Mouse (Mus musculus) midbrain, embryonic 12.5 days (tissue): ENCODE measurements around the gene Nphs2. TPM values are rescaled to one million over a fixed set of nuclear protein-coding genes. Genes with fewer than 3 reads are reported as not detected.
"Not testable (repeated sequence)": the region's sequence is repeated elsewhere in the genome, so short reads cannot be mapped to it uniquely, and the experiment has no call there.

ENCODE experiments used
- ATAC-seq: fragments of 200-750 bp; cut with Nextera tagmentation; 2 replicates; pipeline ENCODE4 v1.8.0; 2017; ENCODE audit warnings: low read depth, moderate TSS enrichment, moderate library complexity; ENCODE audit not compliant: low FRiP score
- H3K27ac ChIP-seq: fragments of 300-500 bp; sonication (generic); replicated peaks from 2 replicates; pipeline ENCODE4 v1.5.1; 2016; ENCODE audit warnings: mild to moderate bottlenecking
- H3K27me3 ChIP-seq: fragments of 300-500 bp; sonication (generic); 2 replicates; pipeline ENCODE4 v1.6.1; 2016; ENCODE audit warnings: mild to moderate bottlenecking
- H3K36me3 ChIP-seq: fragments of 300-500 bp; sonication (generic); 2 replicates; pipeline ENCODE4 v1.6.1; 2016
- H3K4me1 ChIP-seq: fragments of 300-500 bp; sonication (generic); 2 replicates; pipeline ENCODE4 v1.6.1; 2016
- H3K4me2 ChIP-seq: fragments of 300-500 bp; sonication (generic); replicated peaks from 2 replicates; pipeline ENCODE4 v1.6.1; 2016; ENCODE audit warnings: mild to moderate bottlenecking, moderate library complexity
- H3K4me3 ChIP-seq: fragments of 300-500 bp; sonication (generic); 2 replicates; pipeline ENCODE4 v1.5.1; 2016; ENCODE audit warnings: mild to moderate bottlenecking
- H3K9ac ChIP-seq: fragments of 300-500 bp; sonication (generic); replicated peaks from 2 replicates; pipeline ENCODE4 v1.6.1; 2016; ENCODE audit warnings: mild to moderate bottlenecking, moderate library complexity
- H3K9me3 ChIP-seq: fragments of 300-500 bp; sonication (generic); 2 replicates; pipeline ENCODE4 v1.6.1; 2016; ENCODE audit warnings: mild to moderate bottlenecking
- WGBS: fragments of 180-500 bp; shearing (Covaris S2); methylation state at CpG from one replicate; pipeline ENCODE4 v1.1.7; 2016; 5-methylcytosine and 5-hydroxymethylcytosine counted together
- polyA plus RNA-seq: library from polyadenylated mRNA; unstranded; fragments of >200 nt; fragmentation: Nextera tagmentation; extraction: Ambion mirVana; gene quantifications from 2 replicates; pipeline ENCODE4 v1.2.1, GENCODE M21; 2016

Nphs2 gene
- polyA plus RNA-seq, 1 experiment from 2014 or later, result 0.40 TPM

DNA sequence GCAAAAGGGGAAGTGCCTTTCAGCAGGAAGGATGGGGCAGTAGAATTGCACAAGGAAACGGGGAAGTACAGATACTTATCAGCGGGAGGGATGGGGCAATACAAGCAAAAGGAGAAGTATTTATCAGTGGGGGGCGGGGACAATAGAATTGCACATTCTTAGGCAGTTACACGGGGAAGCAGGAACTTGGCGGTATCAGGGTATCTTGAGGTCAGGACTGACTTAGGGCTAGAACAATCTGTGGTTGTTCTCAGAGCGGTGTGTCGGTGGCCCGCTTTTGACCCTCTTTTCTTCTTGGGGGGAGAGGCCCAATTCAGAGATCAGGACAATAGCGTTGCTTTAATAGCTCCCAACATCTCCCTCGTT, 21.3 kb upstream of the Nphs2 start:
- not testable (repeated sequence) for H3K4me2 ChIP-seq, H3K4me1 ChIP-seq, H3K27ac ChIP-seq, H3K9ac ChIP-seq, H3K4me3 ChIP-seq, H3K27me3 ChIP-seq, ATAC-seq, H3K9me3 ChIP-seq, H3K36me3 ChIP-seq
- WGBS, result 82% methylated on average over 10 of the region's 10 CpGs

DNA sequence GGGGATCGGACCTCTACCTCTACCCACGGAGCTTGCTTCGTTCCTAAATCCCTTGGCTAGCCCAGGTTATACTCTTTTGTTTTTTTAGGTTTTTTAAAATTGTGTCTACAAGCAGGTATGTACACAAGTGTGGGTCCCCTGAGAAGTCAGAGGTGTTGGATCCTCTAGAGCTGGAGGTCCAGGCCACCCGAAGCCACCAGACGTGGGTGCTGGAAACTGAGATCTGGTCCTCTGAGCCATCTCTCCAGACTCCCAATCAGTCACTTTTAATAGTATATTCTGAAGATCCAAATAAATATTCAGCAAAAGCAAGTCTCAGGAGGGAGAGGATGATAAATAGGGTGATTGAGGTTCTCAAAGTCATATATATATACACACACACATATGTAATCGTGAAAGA, 20.5 kb upstream of the Nphs2 start:
- Histone ChIP-seq H3K9me3 (no peaks in the 10 kb centered on the region), H3K27me3 (no peaks in the 10 kb centered on the region), H3K4me2 (no peak overlapping the region), H3K9ac (no peak overlapping the region), H3K4me1 (no peaks in the 10 kb centered on the region), H3K4me3 (no peak overlapping the region), H3K36me3 (no peaks in the 10 kb centered on the region), H3K27ac (no peak overlapping the region)
- ATAC-seq, result no peak
- 94% methylated on average over 6 of the region's 6 CpGs for WGBS

DNA sequence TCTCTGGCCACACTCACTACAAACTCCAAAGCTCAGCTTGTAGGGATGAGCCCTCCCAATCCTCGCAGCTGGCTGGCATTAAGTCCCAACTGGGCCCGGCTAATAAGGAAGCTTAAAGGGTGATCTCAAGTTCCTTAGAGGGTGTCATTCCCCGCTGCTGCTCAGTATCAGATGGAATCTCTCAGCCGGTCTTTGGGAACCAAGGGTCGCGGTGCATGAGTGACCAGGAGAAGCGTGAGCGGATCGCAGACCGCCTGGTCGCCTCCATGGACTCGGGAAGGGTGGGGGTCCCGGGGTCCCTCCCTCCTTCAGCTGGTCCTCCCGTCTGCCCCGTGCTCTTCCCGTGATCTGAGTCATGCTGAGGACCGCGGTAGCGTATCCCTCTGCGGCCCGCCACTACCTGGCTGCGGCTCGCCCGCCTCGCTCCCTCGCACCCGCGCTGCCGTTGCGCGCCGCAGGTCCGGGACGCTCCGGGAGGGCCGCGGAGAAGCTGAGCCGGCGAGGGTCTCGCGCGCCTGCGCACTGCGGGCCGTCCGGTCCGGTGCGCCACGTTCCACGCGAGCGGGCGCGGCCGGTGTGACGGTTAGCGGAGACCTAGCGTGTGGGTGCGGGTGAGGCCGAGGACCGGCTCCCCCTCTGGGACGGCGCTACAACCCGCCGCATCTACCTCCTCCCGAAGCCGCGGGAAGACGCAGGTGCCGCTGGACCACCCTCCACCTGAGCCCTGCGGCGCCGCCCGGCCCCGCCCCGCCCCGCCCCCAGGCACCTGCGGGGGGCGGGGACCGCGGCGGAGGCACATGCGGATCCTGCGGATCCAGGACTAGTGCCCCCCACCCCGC, 7.4 kb upstream of the Nphs2 start, which contains the start of gene Tdrd5:
TSS of gene Tdrd5 (minus strand) at position 754 of the 839 bp plus-strand sequence.
- Histone ChIP-seq H3K4me2 (peak within 1 kb of the TSS; percentile 99), H3K9me3 (no peaks in the 10 kb centered on the region), H3K9ac (peak within 1 kb of the TSS; percentile 62), H3K36me3 (no peaks in the 10 kb centered on the region), H3K27ac (no peak within 1 kb of the TSS), H3K4me1 (peaks cover 8% of the 10 kb centered on the region; the same call in 1 of the 2 replicates), H3K4me3 (peak within 1 kb of the TSS; percentile 73), H3K27me3 (peaks cover 63% of the 10 kb centered on the region)
- WGBS, result under 1% methylated on average over 49 of the region's 85 CpGs
- ATAC-seq, result peak; percentile 75

DNA sequence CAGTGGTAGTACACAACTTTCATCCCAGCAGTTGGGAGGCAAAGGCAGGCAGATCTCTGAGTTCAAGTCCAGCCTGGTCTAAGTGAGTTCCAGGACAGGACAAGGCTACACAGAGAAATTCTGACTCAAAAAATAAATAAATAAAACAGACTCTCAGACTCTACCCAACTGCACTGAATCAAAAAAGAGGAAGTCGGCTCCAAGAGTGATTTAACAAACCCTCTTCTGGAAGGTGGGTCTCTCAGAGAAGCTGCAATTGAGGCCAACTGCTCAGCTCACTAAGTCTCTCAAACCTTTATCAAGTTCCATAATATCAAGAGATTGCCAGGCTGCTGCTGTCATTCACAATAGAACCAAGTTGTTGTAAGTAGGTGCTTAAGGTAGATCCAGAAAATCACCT, 1.9 kb upstream of the Nphs2 start:
- Histone ChIP-seq H3K9ac (no peak overlapping the region), H3K4me1 (peaks cover 7% of the 10 kb centered on the region), H3K4me2 (no peak overlapping the region), H3K36me3 (no peaks in the 10 kb centered on the region), H3K4me3 (no peak overlapping the region), H3K27me3 (peaks cover 66% of the 10 kb centered on the region), H3K27ac (no peak overlapping the region), H3K9me3 (no peaks in the 10 kb centered on the region)
- 70% methylated on average over 1 of the region's 1 CpGs for WGBS
- ATAC-seq, result no peak

DNA sequence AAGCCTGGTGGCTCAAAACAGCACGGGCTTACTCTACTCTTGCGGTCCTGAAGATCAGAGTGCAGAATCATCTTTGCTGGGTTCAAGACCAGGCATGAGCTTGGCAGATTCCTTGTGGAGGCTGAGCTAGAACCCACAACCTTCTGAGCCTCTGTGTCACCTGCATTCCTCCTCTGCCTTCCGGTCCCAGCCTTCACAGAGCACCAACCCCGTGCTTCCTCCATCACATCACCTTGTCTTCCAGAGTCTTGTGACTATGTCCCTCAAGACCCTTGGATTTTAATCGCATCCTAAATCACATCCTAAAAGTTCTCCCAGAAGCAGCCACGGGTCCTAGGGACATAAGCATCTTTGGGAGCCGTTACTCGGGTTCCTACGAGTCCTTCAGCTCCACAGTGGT, 12.6 kb downstream of the Nphs2 start:
- no peak overlapping the region for H3K4me3 ChIP-seq
- H3K4me2 ChIP-seq, result no peak overlapping the region
- H3K27me3 ChIP-seq, result no peaks in the 10 kb centered on the region
- H3K4me1 ChIP-seq, result no peaks in the 10 kb centered on the region
- no peaks in the 10 kb centered on the region for H3K9me3 ChIP-seq
- WGBS, result 90% methylated on average over 9 of the region's 9 CpGs
- no peak overlapping the region for H3K9ac ChIP-seq
- no peak overlapping the region for H3K27ac ChIP-seq
- no peaks in the 10 kb centered on the region for H3K36me3 ChIP-seq
- no peak for ATAC-seq

DNA sequence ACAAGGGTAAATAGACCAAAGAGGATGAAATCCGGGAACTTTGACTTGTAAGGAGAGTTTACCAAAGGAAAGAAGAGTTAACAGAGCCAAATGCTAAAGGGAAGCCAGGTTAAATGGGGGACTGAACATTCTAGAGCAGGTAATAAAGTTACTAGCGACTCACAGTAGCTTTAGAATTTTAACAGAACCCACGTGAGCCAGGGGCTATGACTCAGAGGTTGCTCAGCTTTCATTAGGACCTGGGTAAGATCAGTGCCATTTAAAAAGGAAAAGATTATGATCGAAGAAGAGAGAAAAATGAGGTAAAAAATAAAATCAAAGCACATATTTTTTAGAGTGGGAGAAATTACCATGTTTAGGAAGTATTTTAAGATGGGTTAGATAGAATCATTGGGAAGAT, 30.3 kb downstream of the Nphs2 start:
- H3K36me3 ChIP-seq, result no peaks in the 10 kb centered on the region
- ATAC-seq, result no peak
- H3K9me3 ChIP-seq, result no peaks in the 10 kb centered on the region
- no peak overlapping the region for H3K4me3 ChIP-seq
- no peak overlapping the region for H3K9ac ChIP-seq
- no peaks in the 10 kb centered on the region for H3K27me3 ChIP-seq
- no peak overlapping the region for H3K27ac ChIP-seq
- H3K4me1 ChIP-seq, result no peaks in the 10 kb centered on the region
- no peak overlapping the region for H3K4me2 ChIP-seq
- WGBS, result 84% methylated on average over 4 of the region's 4 CpGs

DNA sequence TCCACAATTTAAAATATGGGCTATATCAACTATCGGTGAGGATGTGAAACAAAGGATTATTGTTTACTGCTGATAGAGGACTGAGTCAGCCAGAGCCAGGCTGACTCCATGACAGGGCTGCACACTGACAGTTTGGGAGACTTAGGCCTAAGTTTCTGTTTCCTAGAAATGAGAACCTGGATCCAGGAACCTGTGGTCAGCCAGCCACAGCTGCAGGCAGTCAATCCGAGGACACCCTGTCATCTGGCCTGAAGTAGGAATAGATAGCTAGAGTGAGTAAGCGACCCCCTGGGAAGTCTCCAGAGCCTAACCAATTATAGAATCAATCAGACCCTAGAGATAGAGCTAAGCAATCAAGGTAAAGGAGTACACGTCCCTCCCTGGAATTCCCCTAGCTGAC, 33.9 kb downstream of the Nphs2 start:
- H3K9me3 ChIP-seq, result no peaks in the 10 kb centered on the region
- 82% methylated on average over 4 of the region's 4 CpGs for WGBS
- H3K4me2 ChIP-seq, result no peak overlapping the region
- no peak for ATAC-seq
- no peak overlapping the region for H3K9ac ChIP-seq
- no peaks in the 10 kb centered on the region for H3K27me3 ChIP-seq
- no peaks in the 10 kb centered on the region for H3K4me1 ChIP-seq
- no peak overlapping the region for H3K4me3 ChIP-seq
- no peak overlapping the region for H3K27ac ChIP-seq
- H3K36me3 ChIP-seq, result no peaks in the 10 kb centered on the region

DNA sequence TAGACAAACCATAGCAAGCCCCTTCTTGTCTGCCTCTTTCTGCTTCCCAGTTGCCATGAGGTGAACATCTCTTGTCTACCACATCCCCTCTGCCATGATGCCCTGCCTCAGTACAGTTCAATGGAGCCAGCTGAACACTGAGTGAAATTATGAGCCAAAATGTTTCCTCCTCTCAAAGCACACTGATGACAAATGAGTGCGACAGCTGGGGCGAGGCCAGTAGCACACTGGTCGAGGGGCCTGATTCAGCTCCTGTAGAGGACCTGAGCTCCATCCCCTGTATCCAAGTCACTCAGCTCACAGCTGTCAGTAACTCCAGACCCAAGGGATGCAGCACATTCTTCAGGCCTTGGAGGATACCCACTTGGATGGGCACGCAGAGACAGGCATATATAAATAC, 35.1 kb downstream of the Nphs2 start:
- WGBS, result 93% methylated on average over 4 of the region's 4 CpGs
- H3K27me3 ChIP-seq, result no peaks in the 10 kb centered on the region

DNA sequence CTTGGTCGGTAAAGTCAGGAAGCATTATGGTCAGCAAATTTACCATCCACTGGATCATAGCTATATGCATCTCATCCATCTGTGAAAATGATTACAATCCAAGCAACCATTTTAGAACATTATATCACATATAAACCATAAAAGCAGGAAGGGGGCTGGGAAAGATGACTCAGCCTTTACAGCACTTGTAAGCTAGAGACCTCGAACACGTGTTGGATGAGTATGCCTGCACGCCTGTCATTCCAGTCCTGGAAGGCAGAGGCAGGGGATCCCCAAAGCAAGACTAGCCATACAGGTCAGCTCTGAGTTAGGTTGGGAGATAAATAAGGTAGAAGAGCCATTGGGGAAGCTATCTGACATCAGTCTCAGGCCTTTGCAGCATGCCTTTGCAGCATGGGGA, 38.5 kb downstream of the Nphs2 start:
- no peaks in the 10 kb centered on the region for H3K27me3 ChIP-seq
- H3K4me1 ChIP-seq, result no peaks in the 10 kb centered on the region
- H3K4me3 ChIP-seq, result no peak overlapping the region
- WGBS, result 81% methylated on average over 4 of the region's 4 CpGs
- ATAC-seq, result no peak
- H3K4me2 ChIP-seq, result no peak overlapping the region
- no peak overlapping the region for H3K9ac ChIP-seq
- no peaks in the 10 kb centered on the region for H3K9me3 ChIP-seq
- H3K27ac ChIP-seq, result no peak overlapping the region
- H3K36me3 ChIP-seq, result no peaks in the 10 kb centered on the region

More for the DNA sequence above, 35.1 kb downstream of the Nphs2 start:
- H3K27ac ChIP-seq, result no peak overlapping the region
- no peak overlapping the region for H3K4me3 ChIP-seq
- no peaks in the 10 kb centered on the region for H3K36me3 ChIP-seq
- H3K9me3 ChIP-seq, result no peaks in the 10 kb centered on the region
- H3K4me2 ChIP-seq, result no peak overlapping the region
- H3K9ac ChIP-seq, result no peak overlapping the region
- no peaks in the 10 kb centered on the region for H3K4me1 ChIP-seq
- ATAC-seq, result no peak

DNA sequence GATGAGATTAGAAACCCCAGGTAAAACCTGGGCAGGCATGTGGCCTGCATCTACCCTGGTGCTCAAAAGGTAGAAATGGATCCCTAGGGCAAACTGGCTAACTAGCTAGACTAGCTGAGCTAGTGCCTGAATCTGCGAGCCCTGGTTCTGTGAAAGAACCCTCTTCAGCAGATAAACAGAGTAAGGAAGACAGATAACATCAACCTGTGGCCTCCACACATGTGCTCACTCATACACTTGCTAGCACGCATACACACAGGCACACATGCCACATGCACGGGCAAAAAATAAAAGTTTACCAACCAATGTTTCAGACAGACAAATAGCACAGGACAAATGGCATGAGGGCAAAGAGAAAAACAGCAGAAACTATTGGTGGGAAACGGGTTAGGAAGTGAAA, 39.9 kb downstream of the Nphs2 start:
- 89% methylated on average over 4 of the region's 4 CpGs for WGBS
- H3K9me3 ChIP-seq, result no peaks in the 10 kb centered on the region

DNA sequence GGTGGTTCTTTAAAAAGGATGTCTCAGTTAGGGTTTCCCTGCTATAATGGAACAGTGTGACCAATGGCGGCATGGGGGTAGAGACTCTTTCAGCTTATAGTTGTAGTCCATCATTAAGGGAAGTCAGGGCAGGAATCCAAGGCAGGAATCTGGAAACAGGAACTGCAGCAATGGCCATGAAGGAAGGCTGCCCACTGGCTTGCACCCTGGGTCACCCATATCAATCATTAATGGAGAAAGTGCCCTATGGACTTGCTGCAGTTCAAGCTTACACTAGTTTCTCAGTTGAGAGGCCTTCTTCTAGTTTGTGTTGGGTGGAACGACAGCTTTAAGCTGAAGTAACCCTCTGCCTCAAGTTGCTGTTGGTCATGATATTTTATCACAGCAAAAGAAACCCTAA, 41.9 kb downstream of the Nphs2 start:
- Histone ChIP-seq H3K27me3 (no peaks in the 10 kb centered on the region), H3K36me3 (no peaks in the 10 kb centered on the region), H3K9ac (no peak overlapping the region), H3K27ac (no peak overlapping the region), H3K4me2 (no peak overlapping the region), H3K4me1 (no peaks in the 10 kb centered on the region), H3K4me3 (no peak overlapping the region), H3K9me3 (no peaks in the 10 kb centered on the region)
- 93% methylated on average over 2 of the region's 2 CpGs for WGBS
- no peak for ATAC-seq

More for the DNA sequence above, 39.9 kb downstream of the Nphs2 start:
- no peak overlapping the region for H3K4me2 ChIP-seq
- ATAC-seq, result no peak
- no peak overlapping the region for H3K9ac ChIP-seq
- H3K27ac ChIP-seq, result no peak overlapping the region
- no peaks in the 10 kb centered on the region for H3K36me3 ChIP-seq
- H3K4me1 ChIP-seq, result no peaks in the 10 kb centered on the region
- H3K4me3 ChIP-seq, result no peak overlapping the region
- no peaks in the 10 kb centered on the region for H3K27me3 ChIP-seq

DNA sequence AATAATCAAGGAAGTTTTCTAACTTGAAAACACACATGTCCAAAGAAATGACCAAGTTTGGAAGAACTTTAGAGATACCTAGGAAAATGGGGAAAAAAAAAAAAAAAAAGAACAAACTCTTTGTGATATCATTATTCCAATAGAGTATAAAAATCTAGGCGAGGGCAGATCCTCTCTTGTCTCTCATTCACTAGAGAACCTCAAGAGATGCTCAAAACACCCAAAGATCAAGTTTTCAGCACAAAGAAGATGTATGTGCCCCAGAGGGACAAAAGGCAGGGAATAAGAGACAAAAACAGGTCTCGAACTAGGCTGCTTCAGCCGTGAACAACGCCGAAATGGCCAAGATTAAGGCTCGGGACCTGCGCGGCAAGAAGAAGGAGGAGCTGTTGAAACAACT, 55.2 kb downstream of the Nphs2 start, which contains the start of gene Gm2000:
TSS of gene Gm2000 (plus strand) at position 301 of the 400 bp plus-strand sequence.
- H3K27me3 ChIP-seq, result no peaks in the 10 kb centered on the region
- no peaks in the 10 kb centered on the region for H3K4me1 ChIP-seq
- H3K4me3 ChIP-seq, result no peak within 1 kb of the TSS
- 92% methylated on average over 8 of the region's 8 CpGs for WGBS
- 0 out of 2 replicates have a peak, but pooled peaks cover 4% of the 10 kb centered on the region for H3K9me3 ChIP-seq
- no peak within 1 kb of the TSS for H3K9ac ChIP-seq
- H3K36me3 ChIP-seq, result no peaks in the 10 kb centered on the region
- H3K27ac ChIP-seq, result no peak within 1 kb of the TSS
- no peak for ATAC-seq
- H3K4me2 ChIP-seq, result no peak within 1 kb of the TSS
